ENCODE assay signal across 8 mouse cellular contexts in the genomic region with DNA sequence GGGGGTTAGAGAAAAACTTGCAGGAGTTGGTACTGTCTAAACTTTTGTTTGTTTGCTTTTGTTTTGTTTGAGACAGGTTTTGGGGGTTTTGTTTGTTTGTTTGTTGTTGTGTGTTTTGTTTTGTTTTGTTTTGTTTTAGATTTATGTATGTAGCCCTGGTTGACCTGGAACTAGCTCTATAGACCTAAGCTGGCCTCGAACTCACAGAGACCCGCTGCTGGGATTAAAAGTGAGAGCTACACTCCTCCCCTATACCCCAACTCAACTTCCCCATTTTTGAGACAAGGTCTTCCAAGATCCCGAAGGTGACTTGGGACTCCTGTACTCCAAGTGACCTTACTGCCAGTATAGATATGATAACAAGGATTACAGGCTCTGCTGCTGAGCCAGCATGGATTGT. TPM values are rescaled to one million over a fixed set of nuclear protein-coding genes. Genes with fewer than 3 reads are reported as not detected.
DNase-seq lines count a peak whose midpoint lies in the region; ATAC-seq and TF ChIP-seq lines count a peak whose summit lies in the region.

No protein-coding gene starts in this region.

- peaks cover 23% of the 10 kb centered on the region for H3K4me1 ChIP-seq in E14TG2a.4 (replicated peaks; ENCODE audit: low read depth, low read length)
- peaks cover 11% of the 10 kb centered on the region for H3K4me1 ChIP-seq in forebrain, embryonic 15.5 days
- peaks cover 13 to 14% of the 10 kb centered on the region in 2 experiments for H3K4me1 ChIP-seq in liver, embryonic 14.5 days (replicated peaks; ENCODE audit: control insufficient read depth in 2 of 2, insufficient read depth in 2 of 2, low read length in 1 of 2)

- H3K36me3 ChIP-seq in E14TG2a.4 (ENCODE audit: insufficient read depth, low read length) = peaks cover 8% of the 10 kb centered on the region
- no peaks in the 10 kb centered on the region for H3K36me3 ChIP-seq in forebrain, embryonic 15.5 days
- H3K36me3 ChIP-seq in liver, embryonic 14.5 days (replicated peaks; ENCODE audit: control insufficient read depth, insufficient read depth, low read depth) = no peaks in the 10 kb centered on the region

- no peak for DNase-seq in gastrocnemius, adult 2 months
- no peak for DNase-seq in gastrocnemius, postnatal 36 days
- DNase-seq in liver, embryonic 14.5 days (ENCODE audit: low read depth in 3 of 3, low spot score in 3 of 3) = no peak
- no peak for DNase-seq in left cerebral cortex, adult 18-20 months (ENCODE audit: low spot score in 2 of 2)
- DNase-seq in spleen, postnatal 4 days (ENCODE audit: low spot score in 2 of 2) = no peak
- DNase-seq in adrenal gland, postnatal 14 days = no peak

- TF ChIP-seq CTCF in gastrocnemius, adult 2 months (IDR thresholded peaks at IDR 0.05) = no peak
- TF ChIP-seq CTCF in E14TG2a.4 (conservative IDR thresholded peaks at IDR 0.05; ENCODE audit: low read length) = no peak
- TF ChIP-seq CTCF in liver, embryonic 14.5 days (IDR thresholded peaks at IDR 0.05; ENCODE audit: low read depth) = no peak

- no peak for ATAC-seq in forebrain, embryonic 15.5 days (replicated peaks)
- no peak for ATAC-seq in liver, embryonic 14.5 days (ENCODE audit: insufficient read depth)

- H3K9me3 ChIP-seq in E14TG2a.4 (ENCODE audit: low read length) = no peaks in the 10 kb centered on the region
- H3K9me3 ChIP-seq in forebrain, embryonic 15.5 days = no peaks in the 10 kb centered on the region
- no peaks in the 10 kb centered on the region for H3K9me3 ChIP-seq in liver, embryonic 14.5 days (ENCODE audit: control insufficient read depth, low read length)

- peak overlapping the region; percentile 75 for H3K4me2 ChIP-seq in forebrain, embryonic 15.5 days (replicated peaks)
- H3K4me2 ChIP-seq in liver, embryonic 14.5 days (ENCODE audit: low read depth) = peak overlapping the region; percentile 72

- H3K9ac ChIP-seq in forebrain, embryonic 15.5 days (replicated peaks) = peak overlapping the region; percentile 62; the same call in 1 of the 2 replicates
- peak overlapping the region; percentile 62 for H3K9ac ChIP-seq in liver, embryonic 14.5 days (replicated peaks)

- H3K27ac ChIP-seq in gastrocnemius, adult 2 months = peak overlapping the region; percentile 86
- H3K27ac ChIP-seq in forebrain, embryonic 15.5 days (replicated peaks) = no peak overlapping the region
- H3K27ac ChIP-seq in liver, embryonic 14.5 days = peak overlapping the region; percentile 41

- H3K4me3 ChIP-seq in gastrocnemius, adult 2 months = peak overlapping the region; percentile 89
- H3K4me3 ChIP-seq in E14TG2a.4 (replicated peaks; ENCODE audit: low read length) = peak overlapping the region; percentile 95
- H3K4me3 ChIP-seq in forebrain, embryonic 15.5 days = peak overlapping the region; percentile 72
- H3K4me3 ChIP-seq in liver, embryonic 14.5 days (ENCODE audit: insufficient read depth in 1 of 2, low read depth in 2 of 2, low read length in 2 of 2) = peak overlapping the region; percentile 72 to 100

- no peaks in the 10 kb centered on the region for H3K27me3 ChIP-seq in E14TG2a.4 (ENCODE audit: insufficient read depth, low read length)
- no peaks in the 10 kb centered on the region for H3K27me3 ChIP-seq in forebrain, embryonic 15.5 days
- no peaks in the 10 kb centered on the region for H3K27me3 ChIP-seq in liver, embryonic 14.5 days (ENCODE audit: control insufficient read depth, insufficient read depth, low read length)

- intact Hi-C loops in gastrocnemius, adult 2 months (cut with DNase I) = loop anchor here (10.0 kb wide), 1 partner anchor 979 kb away; the partner anchor contains the start of gene Eif2ak3
- intact Hi-C loops in gastrocnemius, postnatal 36 days (cut with DNase I) = loop anchor here (10.0 kb wide), 1 partner anchor 1029 kb away; the partner anchor contains the start of gene Rpia

- TF ChIP-seq EP300 in liver, embryonic 14.5 days (IDR thresholded peaks at IDR 0.05; ENCODE audit: low read depth) = no peak

- WGBS in forebrain, embryonic 15.5 days = 38% methylated on average over 3 of the region's 3 CpGs
- 2% methylated on average over 3 of the region's 3 CpGs for WGBS in liver, embryonic 14.5 days (ENCODE audit: insufficient replicate concordance)

RNA-seq across cellular contexts. Expression of gene Mrpl35, which starts 2.8 kb away (rescaled TPM):
- 10 to 100 TPM; 41.0 to 43.0 TPM for total RNA-seq in gastrocnemius, adult 2 months (2021)
- 10 to 100 TPM; 39.0 to 42.7 TPM for total RNA-seq in gastrocnemius, postnatal 36 days (2021)
- polyA plus RNA-seq in forebrain, embryonic 15.5 days (2015; fragmentation: Nextera tagmentation; extraction: Ambion mirVana) = 37.7 and 41.0 TPM in 2 replicates
- polyA plus RNA-seq in liver, embryonic 14.5 days (2012; rRNA removed) = 6.0 and 11.6 TPM in 2 replicates
- polyA plus RNA-seq in liver, embryonic 14.5 days (2014; fragmentation: Nextera tagmentation; extraction: Ambion mirVana) = 70.5 and 71.5 TPM in 2 replicates
- 10 to 100 TPM; 30.9 to 34.0 TPM for total RNA-seq in left cerebral cortex, adult 18-20 months (2021)
- 50.1 and 54.5 TPM in 2 replicates for total RNA-seq in adrenal gland, postnatal 14 days (2021)

RNA-seq across cellular contexts. Expression of gene Immt, which starts 7.2 kb away (rescaled TPM):
- 100 to 1,000 TPM; 253 to 335 TPM for total RNA-seq in gastrocnemius, adult 2 months (2021)
- 100 to 1,000 TPM; 277 to 278 TPM for total RNA-seq in gastrocnemius, postnatal 36 days (2021)
- polyA plus RNA-seq in forebrain, embryonic 15.5 days (2015; fragmentation: Nextera tagmentation; extraction: Ambion mirVana) = 149 and 151 TPM in 2 replicates
- 43.4 and 47.0 TPM in 2 replicates for polyA plus RNA-seq in liver, embryonic 14.5 days (2012; rRNA removed)
- polyA plus RNA-seq in liver, embryonic 14.5 days (2014; fragmentation: Nextera tagmentation; extraction: Ambion mirVana) = 132 and 133 TPM in 2 replicates
- total RNA-seq in left cerebral cortex, adult 18-20 months (2021) = 100 to 1,000 TPM; 144 to 145 TPM
- 387 and 402 TPM in 2 replicates for total RNA-seq in adrenal gland, postnatal 14 days (2021)
